Mouse (Mus musculus) adipocyte (in vitro differentiated cells): Measurements from ENCODE around the gene Dok3.
"Not testable (repeated sequence)": the region's sequence is repeated elsewhere in the genome, so short reads cannot be mapped to it uniquely, and the experiment has no call there.

Source experiments
- DNase-seq: peaks from one replicate; pipeline ENCODE4 v3.0.0-alpha.2; 2016; ENCODE audit warnings: low spot score

Gene Dok3

DNA sequence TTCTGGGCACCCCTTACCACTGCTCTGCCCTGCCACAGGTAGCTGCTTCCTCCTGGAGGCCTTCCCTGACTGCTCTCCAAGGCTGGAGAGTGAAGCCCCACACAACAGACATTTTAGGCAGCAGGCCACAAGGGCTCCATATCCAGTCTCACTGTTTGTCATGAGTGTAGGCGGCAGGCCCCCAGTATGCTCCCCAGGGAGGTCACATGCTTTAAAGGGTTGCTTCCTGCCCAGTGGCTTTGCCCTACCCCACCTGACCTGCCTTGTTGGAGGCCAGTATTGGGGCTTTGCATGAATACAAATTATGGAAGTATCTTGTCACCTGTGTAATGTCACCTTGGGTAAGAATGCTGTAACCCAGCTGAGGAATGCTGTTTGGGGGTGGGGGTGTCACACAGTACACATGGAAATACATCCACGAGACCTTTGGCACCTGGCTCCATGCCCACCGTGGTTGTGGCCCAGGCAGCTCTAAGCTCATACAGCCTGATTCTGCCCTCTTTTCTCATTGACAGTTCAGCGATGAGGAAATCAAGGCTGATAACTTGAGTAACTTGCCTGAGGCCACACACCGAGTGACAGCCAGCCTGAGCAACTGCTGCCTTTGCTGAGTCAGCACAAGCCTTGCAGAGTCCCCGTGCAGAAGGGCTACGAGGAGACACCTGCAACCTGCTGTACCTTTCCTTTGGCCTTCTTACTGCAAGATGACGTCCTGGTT, at the start of gene Dok3:
Gene Dok3 (minus strand): TSS at position 99 of the 718 bp plus-strand sequence.
- peak; percentile 28 for DNase-seq

DNA sequence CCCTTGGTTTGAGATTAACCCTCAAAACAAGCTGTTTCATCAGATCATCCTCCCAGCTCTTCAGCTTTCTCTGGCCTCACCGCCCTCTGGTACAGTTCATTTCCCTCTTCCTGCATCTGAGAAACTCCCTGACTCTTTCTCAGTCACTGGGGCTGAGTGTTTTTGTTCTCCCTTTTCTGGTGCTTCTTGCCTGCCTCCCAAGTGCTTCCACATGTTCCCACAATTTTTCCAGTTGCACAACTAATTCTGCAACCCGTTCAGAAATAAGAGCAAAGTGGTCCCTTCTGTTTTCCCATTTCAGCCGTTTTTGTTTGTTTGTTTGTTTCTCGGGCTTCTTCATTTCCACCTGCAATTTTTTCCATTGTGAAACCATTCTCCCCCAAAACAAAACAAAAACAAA, 49.0 kb upstream of the Dok3 start:
- no peak for DNase-seq

DNA sequence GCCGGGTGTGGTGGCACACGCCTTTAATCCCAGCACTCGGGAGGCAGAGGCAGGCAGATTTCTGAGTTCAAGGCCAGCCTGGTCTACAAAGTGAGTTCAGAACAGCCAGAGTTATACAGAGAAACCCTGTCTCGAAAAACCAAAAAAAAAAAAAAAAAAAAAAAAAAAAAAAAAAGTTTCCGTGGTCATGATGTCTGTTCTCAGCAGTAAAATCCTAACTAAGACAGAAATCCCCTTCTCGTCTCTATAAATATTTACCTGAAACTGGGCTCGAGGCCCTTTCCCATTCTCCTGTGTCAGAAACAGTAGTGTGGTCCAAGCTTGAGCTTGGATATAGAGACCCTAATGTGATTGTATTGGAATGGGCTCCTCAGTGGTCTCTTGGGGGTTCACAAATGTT, 47.8 kb upstream of the Dok3 start:
- not testable (repeated sequence) for DNase-seq

DNA sequence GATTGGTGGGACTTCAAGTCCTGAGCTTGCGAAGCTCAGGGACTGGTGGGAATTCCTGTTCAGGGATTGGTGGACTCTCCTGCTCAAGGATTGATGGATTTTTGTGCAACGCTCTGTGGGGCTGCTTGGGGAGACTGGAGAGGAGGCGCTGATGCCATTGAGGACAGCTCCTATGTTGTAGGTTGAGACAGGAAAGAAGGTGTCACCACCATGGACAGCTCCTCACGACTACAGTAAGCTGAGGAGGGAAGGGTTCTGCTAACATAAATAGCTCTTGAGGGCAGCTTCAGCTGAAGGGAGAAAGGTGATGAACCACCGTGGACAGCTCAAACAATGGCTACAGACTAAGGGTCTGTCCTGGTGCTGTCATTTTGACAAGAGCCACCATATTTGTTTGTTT, 46.8 kb upstream of the Dok3 start:
- no peak for DNase-seq

GRCm38 (mm10) chr13:55574321-55574720, 45.2 kb upstream of the Dok3 start:
- no peak for DNase-seq

DNA sequence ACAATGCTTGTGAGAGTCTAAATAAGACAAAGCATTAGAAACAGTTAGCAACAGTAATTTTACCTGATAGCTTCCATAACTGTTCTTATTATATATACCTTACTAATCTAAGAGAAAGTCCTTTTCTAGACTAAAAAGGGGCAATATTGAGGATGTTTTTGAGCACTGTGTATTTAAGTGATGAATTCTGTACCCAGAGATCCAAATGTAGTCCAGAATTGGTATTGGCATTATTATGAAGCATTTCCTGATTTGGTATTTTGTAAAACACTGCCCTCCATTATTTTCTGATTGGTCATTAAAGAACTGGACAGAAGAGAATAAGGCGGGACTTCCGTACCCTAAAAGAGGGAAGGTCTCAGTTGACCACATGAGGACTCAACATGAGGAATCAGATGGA, 44.3 kb upstream of the Dok3 start, which contains the start of gene Tmed9:
Gene Tmed9 (plus strand): TSS at position 301 of the 400 bp plus-strand sequence.
- DNase-seq: no peak

DNA sequence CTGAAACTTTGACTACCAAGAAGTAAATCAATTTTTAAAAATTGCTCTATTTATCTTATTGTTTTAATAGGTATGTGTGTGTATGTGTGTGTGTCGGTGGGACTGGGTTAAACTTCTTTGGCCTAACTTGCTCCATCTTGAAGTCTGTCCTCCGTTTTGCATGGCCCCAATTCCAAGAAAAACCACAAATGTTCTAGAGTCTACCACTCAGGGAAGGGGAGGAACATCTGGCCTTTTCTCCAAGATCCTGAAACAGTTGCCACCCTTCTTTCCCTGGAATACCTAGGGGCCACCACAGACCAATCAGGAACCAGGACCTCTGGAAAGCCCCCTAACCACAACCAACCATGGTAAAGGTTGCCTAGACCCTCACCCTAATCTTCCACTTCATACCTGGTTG, 42.9 kb upstream of the Dok3 start:
- DNase-seq: no peak

- peak; percentile 89 for DNase-seq
Measured at GRCm38 (mm10) chr13:55571027-55571751, 42.1 kb upstream of the Dok3 start, which contains the start of gene Fam193b. Gene Fam193b, minus strand, starts transcription at chr13:55571120.

- peak; percentile 24 for DNase-seq
Measured at GRCm38 (mm10) chr13:55570286-55570973, 41.3 kb upstream of the Dok3 start.

DNA sequence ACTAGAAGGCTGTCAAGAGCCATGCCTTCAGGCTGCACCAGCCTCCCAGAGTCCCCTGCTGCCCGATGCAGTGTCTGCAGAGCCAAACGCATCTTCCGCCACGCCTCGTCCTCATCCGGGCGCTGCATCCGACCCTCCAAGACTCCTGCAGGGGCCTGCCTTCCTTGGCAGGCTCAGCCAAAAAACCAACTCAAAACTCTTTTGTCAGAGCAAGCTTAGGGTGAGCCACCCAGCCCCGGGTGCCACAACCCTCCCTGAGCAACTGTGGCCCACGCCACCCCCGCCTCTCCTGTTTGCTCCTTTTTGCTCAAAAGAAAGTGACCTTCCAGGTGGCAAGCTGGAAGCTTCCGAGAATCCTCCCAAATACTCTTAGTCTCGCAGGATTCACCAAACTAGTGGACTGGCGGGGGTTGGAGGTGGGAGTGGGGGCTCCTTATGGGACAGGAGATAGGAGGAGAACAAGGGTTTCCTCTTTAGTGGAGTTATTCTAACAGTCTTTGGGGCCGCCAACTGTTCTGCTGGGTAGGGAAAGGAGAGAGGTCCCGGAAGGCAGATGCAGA, 40.7 kb upstream of the Dok3 start:
- no peak for DNase-seq

- not testable (repeated sequence) for DNase-seq
Measured at GRCm38 (mm10) chr13:55568524-55568923, 39.4 kb upstream of the Dok3 start.

DNA sequence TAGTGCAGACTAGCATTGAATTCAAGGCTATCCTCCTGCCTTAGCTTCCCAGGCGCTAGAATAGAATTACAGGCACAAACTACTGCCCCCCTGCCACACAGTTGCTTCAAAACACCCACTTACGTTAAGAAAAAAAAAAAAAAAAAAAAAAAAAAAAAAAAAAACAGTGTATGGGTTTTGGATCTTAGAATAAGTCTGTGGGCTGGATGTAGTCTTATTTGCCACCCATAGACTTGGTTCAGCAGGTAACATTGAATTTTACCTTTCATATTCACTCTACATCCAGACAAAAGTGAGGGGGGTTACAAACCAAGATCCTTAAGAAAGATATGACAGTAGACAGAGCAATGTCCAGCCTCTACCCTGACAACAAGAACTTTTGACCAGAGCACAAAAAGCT, 38.9 kb upstream of the Dok3 start:
- no peak for DNase-seq

DNA sequence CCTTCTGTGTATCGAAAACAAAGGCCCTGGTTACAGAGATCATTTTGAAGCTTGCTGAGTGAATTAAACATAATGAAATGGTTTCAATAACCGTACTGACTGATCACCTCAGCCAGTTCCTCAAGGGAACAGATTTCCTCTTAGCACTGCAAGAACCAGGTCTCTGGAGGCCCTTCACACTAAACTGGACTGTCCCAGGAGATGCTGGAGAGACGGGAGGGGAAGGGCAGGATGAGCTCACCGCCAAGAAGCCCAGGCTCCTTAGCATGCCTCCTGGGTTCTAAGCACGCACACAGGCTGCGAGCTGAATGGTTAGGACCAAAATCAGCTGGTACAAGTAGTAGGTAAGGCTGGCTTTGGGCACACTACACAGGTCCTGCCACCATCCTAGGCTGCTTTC, 37.9 kb upstream of the Dok3 start:
- DNase-seq: no peak

DNA sequence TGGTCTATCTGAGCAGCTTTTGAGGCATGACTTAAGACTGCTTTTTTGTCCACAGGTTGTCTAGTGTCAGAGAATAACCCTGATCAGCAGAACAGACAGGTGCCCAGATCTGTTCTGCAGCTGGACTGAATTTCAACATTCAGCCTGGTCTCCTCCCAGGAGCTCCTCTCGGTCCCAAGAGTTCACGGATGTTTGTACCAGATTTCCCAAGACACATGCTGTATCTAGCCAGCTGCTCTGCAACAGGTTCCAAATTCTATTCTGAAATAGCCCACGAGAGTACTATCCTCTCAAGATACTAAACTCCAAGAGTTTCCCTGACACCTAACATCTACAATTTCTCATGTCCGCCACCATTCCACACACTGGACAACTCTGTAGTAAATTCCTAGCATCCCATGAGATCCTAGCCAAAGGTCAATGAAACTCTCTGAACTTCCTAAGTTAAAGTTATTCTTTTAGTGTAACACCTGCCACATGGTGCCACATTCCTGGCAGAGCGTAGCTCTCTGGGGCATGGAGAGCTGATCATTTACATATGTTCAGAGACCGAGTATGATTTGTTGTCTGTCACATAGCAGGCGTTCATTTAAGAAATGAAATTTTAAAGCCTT, 34.3 kb upstream of the Dok3 start:
- peak; percentile 63 for DNase-seq

- no peak for DNase-seq
Measured at GRCm38 (mm10) chr13:55557499-55557898, 28.4 kb upstream of the Dok3 start.

- no peak for DNase-seq
Measured at GRCm38 (mm10) chr13:55555921-55556320, 26.8 kb upstream of the Dok3 start.

- DNase-seq: no peak
Measured at GRCm38 (mm10) chr13:55549061-55549460, 20.0 kb upstream of the Dok3 start.

DNA sequence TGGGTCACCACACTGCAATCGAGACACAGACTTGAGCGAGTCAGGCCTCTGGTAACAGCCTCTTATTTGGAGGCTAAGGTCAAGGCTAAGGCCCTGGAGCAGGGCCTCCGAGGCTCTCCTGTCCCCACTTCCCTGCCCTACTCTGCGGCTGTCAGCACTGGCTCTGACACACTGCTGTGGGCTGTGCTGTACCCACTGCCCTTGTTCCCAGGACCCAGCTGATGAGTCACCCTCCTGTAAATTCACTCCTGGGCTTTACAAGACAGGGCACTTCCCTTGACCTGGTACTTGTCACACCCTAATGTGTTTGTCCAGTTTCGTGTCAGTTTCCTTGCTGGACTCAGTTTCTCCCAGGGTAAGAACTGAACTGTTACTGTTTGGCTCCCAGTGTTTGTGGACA, 19.3 kb upstream of the Dok3 start:
- DNase-seq: no peak

- no peak for DNase-seq
Measured at GRCm38 (mm10) chr13:55547916-55548315, 18.8 kb upstream of the Dok3 start.

- DNase-seq: no peak
Measured at GRCm38 (mm10) chr13:55544792-55545191, 15.7 kb upstream of the Dok3 start.

- no peak for DNase-seq
Measured at GRCm38 (mm10) chr13:55543447-55543846, 14.4 kb upstream of the Dok3 start.

DNA sequence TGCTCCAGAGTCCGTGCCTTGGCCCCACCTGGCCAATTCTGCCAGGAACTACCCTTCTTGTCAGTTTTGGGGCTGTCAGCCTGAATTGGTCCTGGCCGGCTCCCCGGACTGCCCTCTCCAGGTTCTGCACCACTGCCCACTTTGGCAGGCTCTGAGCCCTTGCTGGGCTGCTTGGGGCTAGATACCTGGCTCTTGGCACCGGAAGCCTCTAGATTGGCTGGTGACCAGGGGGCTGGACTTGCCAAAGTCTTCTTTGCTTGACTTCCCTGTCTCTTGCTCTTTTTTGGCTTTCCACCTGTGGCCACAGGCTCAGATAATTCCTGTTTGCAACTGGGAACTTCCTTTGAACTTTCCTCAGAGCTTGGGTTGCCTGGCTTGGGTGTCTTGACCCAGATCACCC, 13.8 kb upstream of the Dok3 start:
- no peak for DNase-seq
